Mouse (Mus musculus): Measurements from ENCODE around the gene Igf2bp1. TPM values are rescaled to one million over a fixed set of nuclear protein-coding genes. Genes with fewer than 3 reads are reported as not detected.

Gene Igf2bp1
- polyA plus RNA-seq, 1 experiment from 2014 or later, result 92.9 TPM

GRCm38 (mm10) chr11:96003969-96004792, 1.6 kb downstream of the Igf2bp1 start:
- ATAC-seq (ENCODE audit: low FRiP score), result no peak
- peaks cover 25% of the 10 kb centered on the region for H3K4me1 ChIP-seq (ENCODE audit: control insufficient read depth, insufficient read depth, low read length)
- H3K9me3 ChIP-seq (ENCODE audit: control insufficient read depth, low read length), result no peaks in the 10 kb centered on the region
- H3K36me3 ChIP-seq (ENCODE audit: control insufficient read depth, insufficient read depth, low read length), result no peaks in the 10 kb centered on the region
- H3K4me3 ChIP-seq (ENCODE audit: low read depth, low read length), result peak overlapping the region; percentile 97
- DNase-seq (ENCODE audit: low spot score, missing footprints), result peak; percentile 90
- peak overlapping the region; percentile 100 for H3K27ac ChIP-seq (ENCODE audit: low read depth, low read length)
- under 1% methylated on average over 32 of the region's 32 CpGs for WGBS
- H3K9ac ChIP-seq (ENCODE audit: low read length), result peak overlapping the region; percentile 100
- H3K4me2 ChIP-seq, result peak overlapping the region; percentile 72
- no peaks in the 10 kb centered on the region for H3K27me3 ChIP-seq (ENCODE audit: control insufficient read depth, insufficient read depth, low read length)

- H3K36me3 ChIP-seq (ENCODE audit: control insufficient read depth, insufficient read depth, low read length), result no peaks in the 10 kb centered on the region
- H3K27me3 ChIP-seq (ENCODE audit: control insufficient read depth, insufficient read depth, low read length), result no peaks in the 10 kb centered on the region
- peak overlapping the region; percentile 72 for H3K4me2 ChIP-seq
- no peak for ATAC-seq (ENCODE audit: low FRiP score)
- H3K9ac ChIP-seq (ENCODE audit: low read length), result peak overlapping the region; percentile 100
- H3K9me3 ChIP-seq (ENCODE audit: control insufficient read depth, low read length), result no peaks in the 10 kb centered on the region
- 1% methylated on average over 12 of the region's 12 CpGs for WGBS
- H3K4me1 ChIP-seq (ENCODE audit: control insufficient read depth, insufficient read depth, low read length), result peaks cover 23% of the 10 kb centered on the region
- H3K4me3 ChIP-seq (ENCODE audit: low read depth, low read length), result peak overlapping the region; percentile 97
- H3K27ac ChIP-seq (ENCODE audit: low read depth, low read length), result peak overlapping the region; percentile 31
- peak; percentile 93 for DNase-seq (ENCODE audit: low spot score, missing footprints)
These were observed 2.4 kb downstream of the Igf2bp1 start for GRCm38 (mm10) chr11:96003100-96003900.

GRCm38 (mm10) chr11:95994151-95994550, 11.6 kb downstream of the Igf2bp1 start:
- Histone ChIP-seq H3K9ac (ENCODE audit: low read length) (no peak overlapping the region), H3K4me3 (ENCODE audit: low read depth, low read length) (no peak overlapping the region), H3K36me3 (ENCODE audit: control insufficient read depth, insufficient read depth, low read length) (peaks cover 11% of the 10 kb centered on the region; the same call in 1 of the 2 replicates), H3K27ac (ENCODE audit: low read depth, low read length) (no peak overlapping the region), H3K4me1 (ENCODE audit: control insufficient read depth, insufficient read depth, low read length) (peaks cover 39% of the 10 kb centered on the region), H3K9me3 (ENCODE audit: control insufficient read depth, low read length) (peaks cover 7% of the 10 kb centered on the region), H3K27me3 (ENCODE audit: control insufficient read depth, insufficient read depth, low read length) (no peaks in the 10 kb centered on the region), H3K4me2 (no peak overlapping the region)
- no peak for ATAC-seq (ENCODE audit: low FRiP score)
- no peak for DNase-seq (ENCODE audit: low spot score, missing footprints)
- WGBS, result 92% methylated on average over 8 of the region's 8 CpGs

- WGBS, result 2% methylated on average over 43 of the region's 49 CpGs
- no peaks in the 10 kb centered on the region for H3K27me3 ChIP-seq (ENCODE audit: control insufficient read depth, insufficient read depth, low read length)
- H3K4me3 ChIP-seq (ENCODE audit: low read depth, low read length), result peak overlapping the region; percentile 43
- DNase-seq (ENCODE audit: low spot score, missing footprints) (peak; percentile 98), ATAC-seq (ENCODE audit: low FRiP score) (peak; percentile 93)
- H3K9me3 ChIP-seq (ENCODE audit: control insufficient read depth, low read length), result peaks cover 7% of the 10 kb centered on the region
- peaks cover 12% of the 10 kb centered on the region for H3K36me3 ChIP-seq (ENCODE audit: control insufficient read depth, insufficient read depth, low read length)
- peak overlapping the region; percentile 93 for H3K9ac ChIP-seq (ENCODE audit: low read length)
- peak overlapping the region; percentile 83 for H3K4me2 ChIP-seq
- peak overlapping the region; percentile 100 for H3K27ac ChIP-seq (ENCODE audit: low read depth, low read length)
- H3K4me1 ChIP-seq (ENCODE audit: control insufficient read depth, insufficient read depth, low read length), result peaks cover 44% of the 10 kb centered on the region
These were observed 14.6 kb downstream of the Igf2bp1 start for GRCm38 (mm10) chr11:95990886-95991708.

GRCm38 (mm10) chr11:95990431-95990830, 15.3 kb downstream of the Igf2bp1 start:
- peak overlapping the region; percentile 43 for H3K4me3 ChIP-seq (ENCODE audit: low read depth, low read length)
- H3K9ac ChIP-seq (ENCODE audit: low read length), result peak overlapping the region; percentile 93
- peak overlapping the region; percentile 100 for H3K27ac ChIP-seq (ENCODE audit: low read depth, low read length)
- H3K36me3 ChIP-seq (ENCODE audit: control insufficient read depth, insufficient read depth, low read length), result peaks cover 12% of the 10 kb centered on the region
- peaks cover 7% of the 10 kb centered on the region for H3K9me3 ChIP-seq (ENCODE audit: control insufficient read depth, low read length)
- 15% methylated on average over 4 of the region's 4 CpGs for WGBS
- H3K4me1 ChIP-seq (ENCODE audit: control insufficient read depth, insufficient read depth, low read length), result peaks cover 44% of the 10 kb centered on the region
- peak overlapping the region; percentile 83 for H3K4me2 ChIP-seq
- no peak for ATAC-seq (ENCODE audit: low FRiP score)
- peak; percentile 91 for DNase-seq (ENCODE audit: low spot score, missing footprints)
- no peaks in the 10 kb centered on the region for H3K27me3 ChIP-seq (ENCODE audit: control insufficient read depth, insufficient read depth, low read length)

- peaks cover 44% of the 10 kb centered on the region for H3K4me1 ChIP-seq (ENCODE audit: control insufficient read depth, insufficient read depth, low read length)
- peak overlapping the region; percentile 93 for H3K9ac ChIP-seq (ENCODE audit: low read length)
- WGBS, result 33% methylated on average over 8 of the region's 8 CpGs
- peak overlapping the region; percentile 43 for H3K4me3 ChIP-seq (ENCODE audit: low read depth, low read length)
- H3K36me3 ChIP-seq (ENCODE audit: control insufficient read depth, insufficient read depth, low read length), result peaks cover 9% of the 10 kb centered on the region
- peak overlapping the region; percentile 83 for H3K4me2 ChIP-seq
- peaks cover 7% of the 10 kb centered on the region for H3K9me3 ChIP-seq (ENCODE audit: control insufficient read depth, low read length)
- H3K27me3 ChIP-seq (ENCODE audit: control insufficient read depth, insufficient read depth, low read length), result no peaks in the 10 kb centered on the region
- peak overlapping the region; percentile 100 for H3K27ac ChIP-seq (ENCODE audit: low read depth, low read length)
- no peak for ATAC-seq (ENCODE audit: low FRiP score)
- no peak for DNase-seq (ENCODE audit: low spot score, missing footprints)
These were observed 15.9 kb downstream of the Igf2bp1 start for GRCm38 (mm10) chr11:95989864-95990263.

GRCm38 (mm10) chr11:95988533-95988932, 17.2 kb downstream of the Igf2bp1 start:
- Histone ChIP-seq H3K4me3 (ENCODE audit: low read depth, low read length) (no peak overlapping the region), H3K4me1 (ENCODE audit: control insufficient read depth, insufficient read depth, low read length) (peaks cover 47% of the 10 kb centered on the region), H3K36me3 (ENCODE audit: control insufficient read depth, insufficient read depth, low read length) (peaks cover 4% of the 10 kb centered on the region), H3K9me3 (ENCODE audit: control insufficient read depth, low read length) (no peaks in the 10 kb centered on the region), H3K9ac (ENCODE audit: low read length) (no peak overlapping the region), H3K27me3 (ENCODE audit: control insufficient read depth, insufficient read depth, low read length) (no peaks in the 10 kb centered on the region), H3K4me2 (no peak overlapping the region), H3K27ac (ENCODE audit: low read depth, low read length) (no peak overlapping the region; the same call in 1 of the 2 replicates)
- DNase-seq (ENCODE audit: low spot score, missing footprints) (no peak), ATAC-seq (ENCODE audit: low FRiP score) (no peak)
- 76% methylated on average over 9 of the region's 9 CpGs for WGBS

GRCm38 (mm10) chr11:95987854-95988447, 17.8 kb downstream of the Igf2bp1 start:
- H3K9ac ChIP-seq (ENCODE audit: low read length), result no peak overlapping the region
- no peaks in the 10 kb centered on the region for H3K27me3 ChIP-seq (ENCODE audit: control insufficient read depth, insufficient read depth, low read length)
- no peak overlapping the region for H3K4me2 ChIP-seq
- H3K27ac ChIP-seq (ENCODE audit: low read depth, low read length), result no peak overlapping the region; the same call in 1 of the 2 replicates
- H3K4me3 ChIP-seq (ENCODE audit: low read depth, low read length), result no peak overlapping the region
- peaks cover 45% of the 10 kb centered on the region for H3K4me1 ChIP-seq (ENCODE audit: control insufficient read depth, insufficient read depth, low read length)
- no peak for DNase-seq (ENCODE audit: low spot score, missing footprints)
- H3K9me3 ChIP-seq (ENCODE audit: control insufficient read depth, low read length), result no peaks in the 10 kb centered on the region
- peaks cover 4% of the 10 kb centered on the region for H3K36me3 ChIP-seq (ENCODE audit: control insufficient read depth, insufficient read depth, low read length)
- no peak for ATAC-seq (ENCODE audit: low FRiP score)
- 84% methylated on average over 6 of the region's 6 CpGs for WGBS
